Mouse (Mus musculus) heart, embryonic 16.5 days (tissue): ENCODE measurements at regions not wholly inside any gene's neighbourhood (a gene's known extent, or its start where the extent isn't known, plus 50 kb on each side); places are given as distances from the start of the nearest gene placed in this dataset.

Experiments
- ATAC-seq: fragments of 200-750 bp; cut with Nextera tagmentation; replicated peaks from 2 replicates; pipeline ENCODE4 v1.8.0; 2017; ENCODE audit warnings: moderate number of reproducible peaks; ENCODE audit not compliant: insufficient read depth, low FRiP score; ENCODE audit errors: extremely low read depth
- H3K27ac ChIP-seq: fragments of 300-500 bp; sonication (generic); 2 replicates; pipeline ENCODE4 v1.5.1; 2014; ENCODE audit warnings: mild to moderate bottlenecking, low read length, control low read depth, moderate library complexity
- H3K27me3 ChIP-seq: fragments of 300-500 bp; sonication (generic); 2 replicates; pipeline ENCODE4 v1.6.1; 2014; ENCODE audit warnings: low read length, mixed read lengths; ENCODE audit not compliant: control insufficient read depth, insufficient read depth
- H3K36me3 ChIP-seq: fragments of 300-500 bp; sonication (generic); 2 replicates; pipeline ENCODE4 v1.6.1; 2014; ENCODE audit not compliant: control insufficient read depth, insufficient read depth
- H3K4me1 ChIP-seq: fragments of 300-500 bp; sonication (generic); 2 replicates; pipeline ENCODE4 v1.6.1; 2014; ENCODE audit warnings: low read length, mixed read lengths; ENCODE audit not compliant: control insufficient read depth, insufficient read depth
- H3K4me2 ChIP-seq: fragments of 300-500 bp; sonication (generic); 2 replicates; pipeline ENCODE4 v1.6.1; 2014; ENCODE audit warnings: low read depth, mild to moderate bottlenecking, control low read depth, low read length
- H3K4me3 ChIP-seq: fragments of 300-500 bp; sonication (generic); 2 replicates; pipeline ENCODE4 v1.5.1; 2014; ENCODE audit warnings: mild to moderate bottlenecking, control low read depth, low read length
- H3K9ac ChIP-seq: fragments of 300-500 bp; sonication (generic); 2 replicates; pipeline ENCODE4 v1.6.1; 2014; ENCODE audit warnings: low read length, control low read depth
- H3K9me3 ChIP-seq: fragments of 300-500 bp; sonication (generic); replicated peaks from 2 replicates; pipeline ENCODE4 v1.6.1; 2016; ENCODE audit warnings: low read length; ENCODE audit not compliant: control insufficient read depth
- WGBS: fragments of 180-500 bp; shearing (Covaris S2); extraction: QIAGEN DNeasy Blood & Tissue Kit; methylation state at CpG from one replicate; pipeline ENCODE4 v1.1.7; 2014; 5-methylcytosine and 5-hydroxymethylcytosine counted together

- Histone ChIP-seq H3K9me3 (no peaks in the 10 kb centered on the region), H3K36me3 (no peaks in the 10 kb centered on the region), H3K4me3 (no peak overlapping the region), H3K9ac (no peak overlapping the region), H3K27ac (no peak overlapping the region), H3K4me1 (no peaks in the 10 kb centered on the region), H3K4me2 (no peak overlapping the region), H3K27me3 (no peaks in the 10 kb centered on the region)
- no peak for ATAC-seq
- 67% methylated on average over 2 of the region's 2 CpGs for WGBS
These were observed 418.4 kb upstream of the Gm11114 start for GRCm38 (mm10) chr9:84894148-84894547.

- Histone ChIP-seq H3K4me3 (no peak overlapping the region), H3K4me2 (no peak overlapping the region), H3K36me3 (no peaks in the 10 kb centered on the region), H3K4me1 (no peaks in the 10 kb centered on the region), H3K27ac (no peak overlapping the region), H3K9me3 (no peaks in the 10 kb centered on the region), H3K27me3 (no peaks in the 10 kb centered on the region), H3K9ac (no peak overlapping the region)
- no peak for ATAC-seq
- WGBS = 64% methylated on average over 2 of the region's 2 CpGs
These were observed 416.5 kb upstream of the Gm11114 start for GRCm38 (mm10) chr9:84896073-84896472.

- WGBS = 14% methylated on average over 2 of the region's 2 CpGs
- no peaks in the 10 kb centered on the region for H3K27me3 ChIP-seq
- H3K27ac ChIP-seq = no peak overlapping the region
- no peaks in the 10 kb centered on the region for H3K4me1 ChIP-seq
- H3K9ac ChIP-seq = no peak overlapping the region
- ATAC-seq = no peak
- no peak overlapping the region for H3K4me3 ChIP-seq
- no peak overlapping the region for H3K4me2 ChIP-seq
- no peaks in the 10 kb centered on the region for H3K36me3 ChIP-seq
- H3K9me3 ChIP-seq = no peaks in the 10 kb centered on the region
These were observed 411.9 kb upstream of the Gm11114 start for GRCm38 (mm10) chr9:84900643-84901042.

- H3K4me1 ChIP-seq = no peaks in the 10 kb centered on the region
- no peak overlapping the region for H3K9ac ChIP-seq
- no peaks in the 10 kb centered on the region for H3K36me3 ChIP-seq
- H3K27ac ChIP-seq = no peak overlapping the region
- H3K4me3 ChIP-seq = no peak overlapping the region
- ATAC-seq = no peak
- H3K27me3 ChIP-seq = no peaks in the 10 kb centered on the region
- 62% methylated on average over 3 of the region's 3 CpGs for WGBS
- H3K9me3 ChIP-seq = no peaks in the 10 kb centered on the region
- no peak overlapping the region for H3K4me2 ChIP-seq
These were observed 406.3 kb upstream of the Gm11114 start for GRCm38 (mm10) chr9:84906244-84906643.

GRCm38 (mm10) chr9:84913321-84913720 lies 399.3 kb upstream of the Gm11114 start:
- H3K9me3 ChIP-seq = no peaks in the 10 kb centered on the region
- WGBS = 91% methylated on average over 1 of the region's 1 CpGs
- ATAC-seq = no peak

GRCm38 (mm10) chr9:84922306-84922705 lies 390.3 kb upstream of the Gm11114 start:
- Histone ChIP-seq H3K27me3 (no peaks in the 10 kb centered on the region), H3K4me2 (no peak overlapping the region), H3K36me3 (no peaks in the 10 kb centered on the region), H3K9me3 (peaks cover 6% of the 10 kb centered on the region; the same call in 1 of the 2 replicates), H3K4me3 (no peak overlapping the region), H3K4me1 (no peaks in the 10 kb centered on the region), H3K27ac (no peak overlapping the region), H3K9ac (no peak overlapping the region)
- 62% methylated on average over 4 of the region's 4 CpGs for WGBS
- no peak for ATAC-seq

More at GRCm38 (mm10) chr9:84913321-84913720, 399.3 kb upstream of the Gm11114 start:
- Histone ChIP-seq H3K9ac (no peak overlapping the region), H3K4me2 (no peak overlapping the region), H3K36me3 (no peaks in the 10 kb centered on the region), H3K4me1 (no peaks in the 10 kb centered on the region), H3K27me3 (no peaks in the 10 kb centered on the region), H3K27ac (no peak overlapping the region), H3K4me3 (no peak overlapping the region)

- Histone ChIP-seq H3K27me3 (no peaks in the 10 kb centered on the region), H3K9me3 (peaks cover 6% of the 10 kb centered on the region; the same call in 1 of the 2 replicates), H3K36me3 (no peaks in the 10 kb centered on the region), H3K4me3 (no peak overlapping the region), H3K4me2 (no peak overlapping the region), H3K9ac (no peak overlapping the region), H3K4me1 (no peaks in the 10 kb centered on the region), H3K27ac (no peak overlapping the region)
- no peak for ATAC-seq
- 78% methylated on average over 8 of the region's 8 CpGs for WGBS
These were observed 388.6 kb upstream of the Gm11114 start for GRCm38 (mm10) chr9:84923966-84924365.

- no peaks in the 10 kb centered on the region for H3K27me3 ChIP-seq
- no peaks in the 10 kb centered on the region for H3K36me3 ChIP-seq
- no peak for ATAC-seq
- H3K27ac ChIP-seq = no peak overlapping the region
- no peaks in the 10 kb centered on the region for H3K4me1 ChIP-seq
- H3K9me3 ChIP-seq = no peaks in the 10 kb centered on the region
- no peak overlapping the region for H3K4me2 ChIP-seq
- 84% methylated on average over 2 of the region's 2 CpGs for WGBS
- no peak overlapping the region for H3K9ac ChIP-seq
- no peak overlapping the region for H3K4me3 ChIP-seq
These were observed 376.1 kb upstream of the Gm11114 start for GRCm38 (mm10) chr9:84936291-84937055.

GRCm38 (mm10) chr9:84966558-84967154 lies 345.9 kb upstream of the Gm11114 start:
- peak; percentile 89 for ATAC-seq
- H3K27ac ChIP-seq = peak overlapping the region; percentile 88
- no peaks in the 10 kb centered on the region for H3K36me3 ChIP-seq

More at GRCm38 (mm10) chr9:84966558-84967154, 345.9 kb upstream of the Gm11114 start:
- WGBS = 54% methylated on average over 11 of the region's 11 CpGs
- H3K4me1 ChIP-seq = peaks cover 8% of the 10 kb centered on the region; the same call in 1 of the 2 replicates
- H3K27me3 ChIP-seq = no peaks in the 10 kb centered on the region
- no peak overlapping the region for H3K4me3 ChIP-seq
- no peaks in the 10 kb centered on the region for H3K9me3 ChIP-seq
- no peak overlapping the region for H3K4me2 ChIP-seq
- no peak overlapping the region for H3K9ac ChIP-seq
